Mouse (Mus musculus) left cerebral cortex, adult 11 months (tissue): Measurements from ENCODE around the gene Grrp1.
"Not testable (repeated sequence)": the region's sequence is repeated elsewhere in the genome, so short reads cannot be mapped to it uniquely, and the experiment has no call there.

ENCODE experiments used
- DNase-seq: peaks from one replicate; pipeline ENCODE4 v3.0.0; 2022; ENCODE audit warnings: low spot score

Gene Grrp1

GRCm38 (mm10) chr4:134269622-134270021 lies 15.7 kb upstream of the Grrp1 start:
- not testable (repeated sequence) for DNase-seq

GRCm38 (mm10) chr4:134268102-134268655 lies 14.3 kb upstream of the Grrp1 start:
- DNase-seq: no peak

GRCm38 (mm10) chr4:134265860-134266585 lies 12.1 kb upstream of the Grrp1 start:
- no peak for DNase-seq

GRCm38 (mm10) chr4:134263191-134263590 lies 9.3 kb upstream of the Grrp1 start:
- no peak for DNase-seq

- no peak for DNase-seq
These were observed 4.4 kb upstream of the Grrp1 start for GRCm38 (mm10) chr4:134258354-134258753.

- no peak for DNase-seq
These were observed 3.5 kb upstream of the Grrp1 start for GRCm38 (mm10) chr4:134257198-134258009.

GRCm38 (mm10) chr4:134256407-134257197 lies 2.7 kb upstream of the Grrp1 start:
- DNase-seq: no peak

GRCm38 (mm10) chr4:134255854-134256253 lies 1.9 kb upstream of the Grrp1 start:
- DNase-seq: no peak

GRCm38 (mm10) chr4:134254835-134255234 lies 929 bp upstream of the Grrp1 start:
- no peak for DNase-seq

GRCm38 (mm10) chr4:134252911-134253721 lies 790 bp downstream of the Grrp1 start:
- no peak for DNase-seq

GRCm38 (mm10) chr4:134252131-134252910 lies 1.6 kb downstream of the Grrp1 start:
- DNase-seq: no peak

GRCm38 (mm10) chr4:134251241-134252130 lies 2.4 kb downstream of the Grrp1 start:
- DNase-seq: no peak

- DNase-seq: no peak
These were observed 3.0 kb downstream of the Grrp1 start for GRCm38 (mm10) chr4:134250930-134251240.

GRCm38 (mm10) chr4:134250116-134250929 lies 3.6 kb downstream of the Grrp1 start:
- DNase-seq: no peak

- DNase-seq: no peak
These were observed 4.3 kb downstream of the Grrp1 start for GRCm38 (mm10) chr4:134249651-134250050.

GRCm38 (mm10) chr4:134246719-134247258 lies 7.1 kb downstream of the Grrp1 start, which contains the start of gene Gm30191:
TSS of gene Gm30191 (plus strand) at chr4:134246935.
- DNase-seq: no peak

GRCm38 (mm10) chr4:134246256-134246655 lies 7.7 kb downstream of the Grrp1 start:
- DNase-seq: no peak

GRCm38 (mm10) chr4:134245148-134245843 lies 8.6 kb downstream of the Grrp1 start, which contains the start of gene Zfp593:
TSS of gene Zfp593 (minus strand) at chr4:134245592.
- peak; percentile 90 for DNase-seq
